Mouse (Mus musculus): ENCODE measurements around the gene 1700025G04Rik.

DNA sequence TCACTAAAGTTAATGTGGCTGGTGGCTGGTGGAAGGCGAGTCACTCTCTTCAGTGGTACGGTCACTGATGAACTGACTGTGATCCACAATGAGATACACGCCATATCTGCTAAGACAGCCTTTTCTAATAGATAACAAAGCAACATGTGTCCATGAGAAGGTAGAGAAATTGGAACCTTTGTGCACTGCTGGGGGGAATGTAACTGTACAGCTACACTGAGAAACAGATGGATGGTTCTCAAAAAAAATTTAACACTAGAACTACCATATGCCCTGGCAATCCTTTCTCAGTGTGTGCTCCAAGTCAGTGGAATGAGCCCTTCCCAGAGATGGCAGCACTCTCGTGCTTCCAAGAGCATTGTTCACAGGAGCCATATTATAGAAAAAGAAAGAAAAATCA is 63.2 kb downstream of the 1700025G04Rik start:
- TF ChIP-seq CTCF (IDR thresholded peaks at IDR 0.05; ENCODE audit: low read depth) (no peak), EP300 (IDR thresholded peaks at IDR 0.05; ENCODE audit: low read depth) (no peak)

Data from heart, postnatal 0 days (tissue).